Mouse (Mus musculus) stomach, postnatal 0 days (tissue): ENCODE measurements at regions not wholly inside any gene's neighbourhood (a gene's known extent, or its start where the extent isn't known, plus 50 kb on each side); places are given as distances from the start of the nearest gene placed in this dataset.
A peak's percentile ranks its signal among the peaks of the same experiment; 100 is the strongest.

Source experiments
- ATAC-seq: fragments of 200-750 bp; cut with Nextera tagmentation; 2 replicates; pipeline ENCODE4 v1.8.0; 2017; ENCODE audit not compliant: low FRiP score, low TSS enrichment
- DNase-seq: peaks from one replicate; pipeline ENCODE4 v3.0.0-alpha.2; 2016; ENCODE audit warnings: low spot score
- H3K27ac ChIP-seq: fragments of 300-500 bp; sonication (generic); replicated peaks from 2 replicates; pipeline ENCODE4 v1.5.1; 2014; ENCODE audit warnings: mild to moderate bottlenecking, control low read depth
- H3K27me3 ChIP-seq: fragments of 300-500 bp; sonication (generic); 2 replicates; pipeline ENCODE4 v1.6.1; 2014; ENCODE audit warnings: low read length; ENCODE audit not compliant: control insufficient read depth, insufficient read depth
- H3K36me3 ChIP-seq: fragments of 300-500 bp; sonication (generic); 2 replicates; pipeline ENCODE4 v1.6.1; 2014; ENCODE audit warnings: low read length, mixed read lengths; ENCODE audit not compliant: control insufficient read depth, insufficient read depth
- H3K4me1 ChIP-seq: fragments of 300-500 bp; sonication (generic); replicated peaks from 2 replicates; pipeline ENCODE4 v1.6.1; 2014; ENCODE audit warnings: antibody characterized with exemption; ENCODE audit not compliant: control insufficient read depth, insufficient read depth
- H3K4me2 ChIP-seq: fragments of 300-500 bp; sonication (generic); replicated peaks from 2 replicates; pipeline ENCODE4 v1.6.1; 2014; ENCODE audit warnings: low read depth, mild to moderate bottlenecking, control low read depth, moderate library complexity
- H3K4me3 ChIP-seq: fragments of 300-500 bp; sonication (generic); 2 replicates; pipeline ENCODE4 v1.5.1; 2014; ENCODE audit warnings: low read depth, low read length, control low read depth
- H3K9ac ChIP-seq: fragments of 300-500 bp; sonication (generic); 2 replicates; pipeline ENCODE4 v1.6.1; 2014; ENCODE audit warnings: mild to moderate bottlenecking, low read length, control low read depth, mixed read lengths
- H3K9me3 ChIP-seq: fragments of 300-500 bp; sonication (generic); 2 replicates; pipeline ENCODE4 v1.6.1; 2016; ENCODE audit warnings: low read length; ENCODE audit not compliant: control insufficient read depth
- CTCF ChIP-seq: IDR thresholded peaks from 2 replicates; pipeline ENCODE4 v1.5.1; 2016; ENCODE audit warnings: antibody characterized with exemption, low read depth, mild to moderate bottlenecking, moderate library complexity
- EP300 ChIP-seq: optimal IDR thresholded peaks from 2 replicates; pipeline ENCODE3; 2016; ENCODE audit warnings: antibody characterized with exemption
- WGBS: fragments of 180-500 bp; shearing (Covaris S2); extraction: QIAGEN DNeasy Blood & Tissue Kit; methylation state at CpG from one replicate; pipeline ENCODE4 v1.1.7; 2014; 5-methylcytosine and 5-hydroxymethylcytosine counted together

GRCm38 (mm10) chr2:171285719-171286394, 554.2 kb downstream of the Dok5 start:
- DNase-seq: no peak
- no peak for ATAC-seq
- Histone ChIP-seq H3K9ac (no peak overlapping the region), H3K27me3 (no peaks in the 10 kb centered on the region), H3K4me2 (no peak overlapping the region), H3K27ac (no peak overlapping the region), H3K36me3 (no peaks in the 10 kb centered on the region), H3K9me3 (no peaks in the 10 kb centered on the region), H3K4me3 (no peak overlapping the region), H3K4me1 (no peaks in the 10 kb centered on the region)
- TF ChIP-seq CTCF: no peak
- no peak for TF ChIP-seq EP300
- WGBS: 41% methylated on average over 6 of the region's 6 CpGs

GRCm38 (mm10) chr2:171280132-171280531, 548.5 kb downstream of the Dok5 start:
- ATAC-seq (0 out of 2 replicates have a peak, but pooled peaks have one; percentile 24), DNase-seq (no peak)
- Histone ChIP-seq H3K9ac (no peak overlapping the region), H3K4me3 (no peak overlapping the region), H3K27me3 (no peaks in the 10 kb centered on the region), H3K9me3 (no peaks in the 10 kb centered on the region), H3K36me3 (no peaks in the 10 kb centered on the region), H3K4me2 (no peak overlapping the region), H3K27ac (no peak overlapping the region), H3K4me1 (no peaks in the 10 kb centered on the region)
- TF ChIP-seq EP300: no peak
- TF ChIP-seq CTCF: no peak
- 56% methylated on average over 3 of the region's 3 CpGs for WGBS

GRCm38 (mm10) chr2:171279319-171279718, 547.7 kb downstream of the Dok5 start:
- WGBS: 91% methylated on average over 3 of the region's 3 CpGs

GRCm38 (mm10) chr2:171253194-171253593, 521.6 kb downstream of the Dok5 start:
- ATAC-seq (no peak), DNase-seq (no peak)
- Histone ChIP-seq H3K36me3 (no peaks in the 10 kb centered on the region), H3K4me1 (no peaks in the 10 kb centered on the region), H3K4me2 (no peak overlapping the region), H3K4me3 (no peak overlapping the region), H3K27ac (no peak overlapping the region), H3K9ac (no peak overlapping the region), H3K27me3 (no peaks in the 10 kb centered on the region), H3K9me3 (no peaks in the 10 kb centered on the region)
- TF ChIP-seq CTCF (no peak), EP300 (no peak)
- WGBS: 31% methylated on average over 10 of the region's 10 CpGs

More at GRCm38 (mm10) chr2:171279319-171279718, 547.7 kb downstream of the Dok5 start:
- TF ChIP-seq EP300 (no peak), CTCF (no peak)
- Histone ChIP-seq H3K9ac (no peak overlapping the region), H3K27me3 (no peaks in the 10 kb centered on the region), H3K4me2 (no peak overlapping the region), H3K27ac (no peak overlapping the region), H3K36me3 (no peaks in the 10 kb centered on the region), H3K4me3 (no peak overlapping the region), H3K4me1 (no peaks in the 10 kb centered on the region), H3K9me3 (no peaks in the 10 kb centered on the region)
- no peak for ATAC-seq
- DNase-seq: no peak

- Histone ChIP-seq H3K27me3 (no peaks in the 10 kb centered on the region), H3K4me1 (no peaks in the 10 kb centered on the region), H3K36me3 (no peaks in the 10 kb centered on the region), H3K27ac (no peak overlapping the region), H3K4me3 (no peak overlapping the region), H3K4me2 (no peak overlapping the region), H3K9ac (no peak overlapping the region), H3K9me3 (no peaks in the 10 kb centered on the region)
- 44% methylated on average over 4 of the region's 4 CpGs for WGBS
- no peak for TF ChIP-seq EP300
- TF ChIP-seq CTCF: no peak
- ATAC-seq: no peak
- no peak for DNase-seq
Measured at GRCm38 (mm10) chr2:171245391-171245790, 513.8 kb downstream of the Dok5 start.

- H3K4me1 ChIP-seq: no peaks in the 10 kb centered on the region
- no peak for ATAC-seq
- no peak for DNase-seq
- H3K36me3 ChIP-seq: no peaks in the 10 kb centered on the region
- 78% methylated on average over 5 of the region's 5 CpGs for WGBS
- H3K9ac ChIP-seq: no peak overlapping the region
- no peaks in the 10 kb centered on the region for H3K9me3 ChIP-seq
- H3K27ac ChIP-seq: no peak overlapping the region
- no peak for TF ChIP-seq EP300
- no peak for TF ChIP-seq CTCF
- no peak overlapping the region for H3K4me2 ChIP-seq
- H3K4me3 ChIP-seq: no peak overlapping the region
- H3K27me3 ChIP-seq: no peaks in the 10 kb centered on the region
Measured at GRCm38 (mm10) chr2:171242356-171242755, 510.7 kb downstream of the Dok5 start.
